Mouse (Mus musculus) embryonic facial prominence, embryonic 15.5 days (tissue): ENCODE measurements around the gene Gpr33. TPM values are rescaled to one million over a fixed set of nuclear protein-coding genes. Genes with fewer than 3 reads are reported as not detected.

ENCODE experiments used
- ATAC-seq: fragments of 200-750 bp; cut with Nextera tagmentation; 2 replicates; pipeline ENCODE4 v1.8.0; 2017; ENCODE audit warnings: low read depth, moderate TSS enrichment; ENCODE audit not compliant: insufficient number of reproducible peaks, low FRiP score, low TSS enrichment
- H3K27ac ChIP-seq: fragments of 300-500 bp; sonication (generic); replicated peaks from 2 replicates; pipeline ENCODE4 v1.5.1; 2015; ENCODE audit warnings: mild to moderate bottlenecking, inconsistent platforms
- H3K27me3 ChIP-seq: fragments of 300-500 bp; sonication (generic); 2 replicates; pipeline ENCODE4 v1.6.1; 2015; ENCODE audit warnings: inconsistent platforms
- H3K36me3 ChIP-seq: fragments of 300-500 bp; sonication (generic); 2 replicates; pipeline ENCODE4 v1.6.1; 2015; ENCODE audit warnings: mild to moderate bottlenecking, inconsistent platforms
- H3K4me1 ChIP-seq: fragments of 300-500 bp; sonication (generic); 2 replicates; pipeline ENCODE4 v1.6.1; 2015; ENCODE audit warnings: inconsistent platforms
- H3K4me2 ChIP-seq: fragments of 300-500 bp; sonication (generic); replicated peaks from 2 replicates; pipeline ENCODE4 v1.6.1; 2015; ENCODE audit warnings: mild to moderate bottlenecking, inconsistent platforms
- H3K4me3 ChIP-seq: fragments of 300-500 bp; sonication (generic); replicated peaks from 2 replicates; pipeline ENCODE4 v1.5.1; 2015; ENCODE audit warnings: mild to moderate bottlenecking, inconsistent platforms
- H3K9ac ChIP-seq: fragments of 300-500 bp; sonication (generic); 2 replicates; pipeline ENCODE4 v1.6.1; 2015; ENCODE audit warnings: inconsistent platforms
- H3K9me3 ChIP-seq: fragments of 300-500 bp; sonication (generic); replicated peaks from 2 replicates; pipeline ENCODE4 v1.6.1; 2016; ENCODE audit warnings: inconsistent platforms
- WGBS: fragments of 180-500 bp; shearing (Covaris S2); methylation state at CpG from one replicate; pipeline ENCODE4 v1.1.7; 2015; 5-methylcytosine and 5-hydroxymethylcytosine counted together
- polyA plus RNA-seq: library from polyadenylated mRNA; unstranded; fragments of >200 nt; fragmentation: Nextera tagmentation; extraction: Ambion mirVana; gene quantifications from 2 replicates; pipeline ENCODE4 v1.2.1, GENCODE M21; 2015

Gpr33 gene
- not detected in 2 replicates for polyA plus RNA-seq

- no peaks in the 10 kb centered on the region for H3K27me3 ChIP-seq
- no peak within 1 kb of the TSS for H3K9ac ChIP-seq
- no peak within 1 kb of the TSS for H3K4me2 ChIP-seq
- no peaks in the 10 kb centered on the region for H3K9me3 ChIP-seq
- no peaks in the 10 kb centered on the region for H3K36me3 ChIP-seq
- H3K4me3 ChIP-seq, result no peak within 1 kb of the TSS
- H3K4me1 ChIP-seq, result no peaks in the 10 kb centered on the region
- 94% methylated on average over 3 of the region's 3 CpGs for WGBS
- H3K27ac ChIP-seq, result no peak within 1 kb of the TSS
- ATAC-seq, result no peak
Measured at GRCm38 (mm10) chr12:52027963-52028362, at the start of gene Gpr33. Gene Gpr33, minus strand, starts transcription at chr12:52028063.

- 88% methylated on average over 2 of the region's 2 CpGs for WGBS
- H3K9ac ChIP-seq, result no peak overlapping the region
- H3K9me3 ChIP-seq, result no peaks in the 10 kb centered on the region
- H3K27ac ChIP-seq, result no peak overlapping the region
- H3K36me3 ChIP-seq, result no peaks in the 10 kb centered on the region
- no peak for ATAC-seq
- H3K4me3 ChIP-seq, result no peak overlapping the region
- H3K4me1 ChIP-seq, result no peaks in the 10 kb centered on the region
- no peak overlapping the region for H3K4me2 ChIP-seq
- H3K27me3 ChIP-seq, result no peaks in the 10 kb centered on the region
Measured at GRCm38 (mm10) chr12:52049324-52049723, 21.5 kb upstream of the Gpr33 start.

- no peak overlapping the region for H3K4me3 ChIP-seq
- H3K4me2 ChIP-seq, result no peak overlapping the region
- WGBS, result 87% methylated on average over 4 of the region's 4 CpGs
- no peak overlapping the region for H3K27ac ChIP-seq
- no peaks in the 10 kb centered on the region for H3K4me1 ChIP-seq
- no peak overlapping the region for H3K9ac ChIP-seq
- H3K36me3 ChIP-seq, result no peaks in the 10 kb centered on the region
- H3K27me3 ChIP-seq, result no peaks in the 10 kb centered on the region
- ATAC-seq, result no peak
- H3K9me3 ChIP-seq, result no peaks in the 10 kb centered on the region
Measured at GRCm38 (mm10) chr12:52046371-52046770, 18.5 kb upstream of the Gpr33 start.

- H3K4me3 ChIP-seq, result no peak overlapping the region
- H3K27me3 ChIP-seq, result no peaks in the 10 kb centered on the region
- ATAC-seq, result no peak
- no peaks in the 10 kb centered on the region for H3K36me3 ChIP-seq
- no peak overlapping the region for H3K27ac ChIP-seq
- H3K4me1 ChIP-seq, result no peaks in the 10 kb centered on the region
- 60% methylated on average over 10 of the region's 10 CpGs for WGBS
- no peak overlapping the region for H3K9ac ChIP-seq
- no peaks in the 10 kb centered on the region for H3K9me3 ChIP-seq
- no peak overlapping the region for H3K4me2 ChIP-seq
Measured at GRCm38 (mm10) chr12:52042818-52043336, 15.0 kb upstream of the Gpr33 start.

GRCm38 (mm10) chr12:52038352-52038751, 10.5 kb upstream of the Gpr33 start:
- H3K27me3 ChIP-seq, result no peaks in the 10 kb centered on the region
- H3K4me2 ChIP-seq, result no peak overlapping the region
- no peak overlapping the region for H3K27ac ChIP-seq
- no peak overlapping the region for H3K9ac ChIP-seq
- H3K4me3 ChIP-seq, result no peak overlapping the region
- no peaks in the 10 kb centered on the region for H3K36me3 ChIP-seq
- 36% methylated on average over 3 of the region's 3 CpGs for WGBS
- no peaks in the 10 kb centered on the region for H3K4me1 ChIP-seq
- no peaks in the 10 kb centered on the region for H3K9me3 ChIP-seq
- no peak; the same call in 1 of the 2 replicates for ATAC-seq

- WGBS, result 75% methylated on average over 3 of the region's 3 CpGs
- Histone ChIP-seq H3K9me3 (no peaks in the 10 kb centered on the region), H3K27ac (no peak overlapping the region), H3K9ac (no peak overlapping the region), H3K36me3 (no peaks in the 10 kb centered on the region), H3K4me2 (no peak overlapping the region), H3K4me1 (no peaks in the 10 kb centered on the region), H3K4me3 (no peak overlapping the region), H3K27me3 (no peaks in the 10 kb centered on the region)
- no peak for ATAC-seq
Measured at GRCm38 (mm10) chr12:52034956-52035355, 7.1 kb upstream of the Gpr33 start.

GRCm38 (mm10) chr12:52032276-52032675, 4.4 kb upstream of the Gpr33 start:
- Histone ChIP-seq H3K4me3 (no peak overlapping the region), H3K9me3 (no peaks in the 10 kb centered on the region), H3K27ac (no peak overlapping the region), H3K4me2 (no peak overlapping the region), H3K9ac (no peak overlapping the region), H3K36me3 (no peaks in the 10 kb centered on the region), H3K27me3 (no peaks in the 10 kb centered on the region), H3K4me1 (no peaks in the 10 kb centered on the region)
- WGBS, result 86% methylated on average over 6 of the region's 6 CpGs
- ATAC-seq, result no peak

GRCm38 (mm10) chr12:52014494-52015029, 13.3 kb downstream of the Gpr33 start:
- ATAC-seq, result no peak
- Histone ChIP-seq H3K9ac (no peak overlapping the region), H3K4me3 (no peak overlapping the region), H3K27ac (no peak overlapping the region), H3K36me3 (no peaks in the 10 kb centered on the region), H3K4me1 (no peaks in the 10 kb centered on the region), H3K9me3 (no peaks in the 10 kb centered on the region), H3K27me3 (no peaks in the 10 kb centered on the region), H3K4me2 (no peak overlapping the region)
- 72% methylated on average over 7 of the region's 7 CpGs for WGBS

- WGBS, result 83% methylated on average over 11 of the region's 11 CpGs
- Histone ChIP-seq H3K9ac (no peak overlapping the region), H3K27me3 (no peaks in the 10 kb centered on the region), H3K9me3 (no peaks in the 10 kb centered on the region), H3K4me1 (no peaks in the 10 kb centered on the region), H3K36me3 (no peaks in the 10 kb centered on the region), H3K4me2 (no peak overlapping the region), H3K27ac (no peak overlapping the region), H3K4me3 (no peak overlapping the region)
- ATAC-seq, result no peak
Measured at GRCm38 (mm10) chr12:52014044-52014443, 13.8 kb downstream of the Gpr33 start.

- H3K27ac ChIP-seq, result no peak overlapping the region
- 32% methylated on average over 9 of the region's 9 CpGs for WGBS
- no peaks in the 10 kb centered on the region for H3K36me3 ChIP-seq
- H3K27me3 ChIP-seq, result no peaks in the 10 kb centered on the region
- no peaks in the 10 kb centered on the region for H3K4me1 ChIP-seq
- ATAC-seq, result no peak
- H3K9ac ChIP-seq, result no peak overlapping the region
- H3K4me2 ChIP-seq, result no peak overlapping the region
- no peaks in the 10 kb centered on the region for H3K9me3 ChIP-seq
- no peak overlapping the region for H3K4me3 ChIP-seq
Measured at GRCm38 (mm10) chr12:52013274-52013673, 14.6 kb downstream of the Gpr33 start.

- Histone ChIP-seq H3K4me1 (no peaks in the 10 kb centered on the region), H3K4me3 (no peak overlapping the region), H3K9me3 (no peaks in the 10 kb centered on the region), H3K27me3 (no peaks in the 10 kb centered on the region), H3K4me2 (no peak overlapping the region), H3K27ac (no peak overlapping the region), H3K9ac (no peak overlapping the region), H3K36me3 (no peaks in the 10 kb centered on the region)
- 73% methylated on average over 8 of the region's 8 CpGs for WGBS
- ATAC-seq, result no peak
Measured at GRCm38 (mm10) chr12:52012159-52012558, 15.7 kb downstream of the Gpr33 start.

GRCm38 (mm10) chr12:52010630-52010961, 17.3 kb downstream of the Gpr33 start:
- ATAC-seq, result no peak
- Histone ChIP-seq H3K9ac (no peak overlapping the region), H3K4me2 (no peak overlapping the region), H3K27ac (no peak overlapping the region), H3K9me3 (no peaks in the 10 kb centered on the region), H3K36me3 (no peaks in the 10 kb centered on the region), H3K4me3 (no peak overlapping the region), H3K4me1 (0 out of 2 replicates have a peak, but pooled peaks cover 4% of the 10 kb centered on the region), H3K27me3 (no peaks in the 10 kb centered on the region)
- WGBS, result 46% methylated on average over 2 of the region's 2 CpGs
